Mouse (Mus musculus) lung, adult 2 months (tissue): ENCODE measurements at regions not wholly inside any gene's neighbourhood (a gene's known extent, or its start where the extent isn't known, plus 50 kb on each side); places are given as distances from the start of the nearest gene placed in this dataset.

ENCODE experiments used
- CTCF ChIP-seq: fragments of 200-500 bp; IDR thresholded peaks from 2 replicates; pipeline ENCODE4 v1.5.1; 2011; ENCODE audit warnings: mild to moderate bottlenecking, low read length, control low read depth; ENCODE audit not compliant: insufficient read depth
- POLR2A ChIP-seq: fragments of 200-500 bp; IDR thresholded peaks from 2 replicates; pipeline ENCODE4 v1.6.1; 2011; ENCODE audit warnings: low read depth, mild to moderate bottlenecking, control low read depth, low read length, borderline replicate concordance; ENCODE audit errors: extremely low read depth

DNA sequence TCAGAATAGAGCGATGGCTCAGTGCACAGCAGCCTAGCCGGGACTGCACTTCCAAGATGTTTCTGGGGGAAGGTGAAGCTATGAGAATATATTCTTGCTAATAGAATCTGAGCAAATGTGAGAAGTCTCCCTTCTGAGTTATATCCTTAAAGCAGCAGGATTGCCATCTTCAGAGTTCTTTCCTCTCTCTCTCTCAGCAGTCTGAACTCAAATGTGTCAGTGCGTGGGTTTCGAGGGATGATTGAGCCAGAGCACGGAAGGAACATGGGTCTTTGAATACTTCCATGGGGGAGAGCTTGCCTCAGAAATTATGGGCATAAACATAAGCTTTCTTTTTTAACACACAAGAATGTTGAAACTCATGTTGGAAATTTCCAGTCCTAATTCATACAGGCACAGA, 123.6 kb upstream of the Lhx1 start:
- TF ChIP-seq CTCF (no peak), POLR2A (no peak)
